Mouse (Mus musculus) forebrain, embryonic 16.5 days (tissue): ENCODE results near the gene Hnrnph1. TPM values are rescaled to one million over a fixed set of nuclear protein-coding genes. Genes with fewer than 3 reads are reported as not detected.

ENCODE experiments used
- ATAC-seq: fragments of 200-750 bp; cut with Nextera tagmentation; 2 replicates; pipeline ENCODE4 v1.8.0; 2017; ENCODE audit warnings: mild to moderate bottlenecking, moderate library complexity
- H3K27ac ChIP-seq: fragments of 300-500 bp; sonication (generic); 2 replicates; pipeline ENCODE4 v1.5.1; 2014; ENCODE audit warnings: low read length, control low read depth
- H3K27me3 ChIP-seq: fragments of 300-500 bp; sonication (generic); replicated peaks from 2 replicates; pipeline ENCODE4 v1.6.1; 2014; ENCODE audit warnings: low read length; ENCODE audit not compliant: control insufficient read depth, insufficient read depth
- H3K36me3 ChIP-seq: fragments of 300-500 bp; sonication (generic); 2 replicates; pipeline ENCODE4 v1.6.1; 2014; ENCODE audit not compliant: control insufficient read depth, insufficient read depth
- H3K4me1 ChIP-seq: fragments of 300-500 bp; sonication (generic); replicated peaks from 2 replicates; pipeline ENCODE4 v1.6.1; 2014; ENCODE audit warnings: low read length; ENCODE audit not compliant: control insufficient read depth, insufficient read depth
- H3K4me2 ChIP-seq: fragments of 300-500 bp; sonication (generic); 2 replicates; pipeline ENCODE4 v1.6.1; 2014; ENCODE audit warnings: mild to moderate bottlenecking, low read length, control low read depth
- H3K4me3 ChIP-seq: fragments of 300-500 bp; sonication (generic); replicated peaks from 2 replicates; pipeline ENCODE4 v1.5.1; 2014; ENCODE audit warnings: mild to moderate bottlenecking, low read length, control low read depth
- H3K9ac ChIP-seq: fragments of 300-500 bp; sonication (generic); replicated peaks from 2 replicates; pipeline ENCODE4 v1.6.1; 2014; ENCODE audit warnings: low read depth, low read length, control low read depth
- H3K9me3 ChIP-seq: fragments of 300-500 bp; sonication (generic); 2 replicates; pipeline ENCODE4 v1.6.1; 2016; ENCODE audit warnings: low read length; ENCODE audit not compliant: control insufficient read depth
- WGBS: fragments of 180-500 bp; shearing (Covaris S2); extraction: QIAGEN DNeasy Blood & Tissue Kit; methylation state at CpG from one replicate; pipeline ENCODE4 v1.1.7; 2014; 5-methylcytosine and 5-hydroxymethylcytosine counted together
- polyA plus RNA-seq: library from polyadenylated mRNA; unstranded; fragments of >200 nt; fragmentation: Nextera tagmentation; extraction: Ambion mirVana; gene quantifications from 2 replicates; pipeline ENCODE4 v1.2.1, GENCODE M21; 2015

Gene Hnrnph1
- polyA plus RNA-seq, 1 experiment from 2014 or later: 660 TPM

DNA sequence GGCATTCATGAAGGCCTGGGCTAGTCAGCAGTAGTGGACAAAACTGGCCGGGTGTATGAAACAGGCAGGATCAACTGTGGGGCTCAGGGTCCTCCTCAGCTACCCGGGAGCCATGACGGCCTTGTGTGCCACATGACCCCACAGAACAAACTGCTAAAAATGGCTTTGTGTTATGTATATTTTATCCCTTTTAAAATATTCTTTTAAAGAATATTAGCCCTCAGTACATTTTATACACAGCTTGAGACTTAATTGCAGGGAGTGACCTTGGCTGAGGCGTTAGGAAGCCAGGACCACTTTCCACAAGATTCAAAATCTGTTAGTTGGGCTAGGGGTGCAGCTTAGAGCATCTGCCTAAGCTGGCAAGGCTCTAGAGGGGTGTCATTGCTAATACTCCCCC, 5.8 kb upstream of the Hnrnph1 start:
- Histone ChIP-seq H3K27ac (peak overlapping the region; percentile 84), H3K9ac (peak overlapping the region; percentile 72), H3K4me2 (peak overlapping the region; percentile 68), H3K36me3 (no peaks in the 10 kb centered on the region), H3K4me1 (peaks cover 13% of the 10 kb centered on the region), H3K27me3 (no peaks in the 10 kb centered on the region), H3K4me3 (peak overlapping the region; percentile 43), H3K9me3 (no peaks in the 10 kb centered on the region)
- 40% methylated on average over 4 of the region's 4 CpGs for WGBS
- peak; percentile 47; the same call in 1 of the 2 replicates for ATAC-seq

DNA sequence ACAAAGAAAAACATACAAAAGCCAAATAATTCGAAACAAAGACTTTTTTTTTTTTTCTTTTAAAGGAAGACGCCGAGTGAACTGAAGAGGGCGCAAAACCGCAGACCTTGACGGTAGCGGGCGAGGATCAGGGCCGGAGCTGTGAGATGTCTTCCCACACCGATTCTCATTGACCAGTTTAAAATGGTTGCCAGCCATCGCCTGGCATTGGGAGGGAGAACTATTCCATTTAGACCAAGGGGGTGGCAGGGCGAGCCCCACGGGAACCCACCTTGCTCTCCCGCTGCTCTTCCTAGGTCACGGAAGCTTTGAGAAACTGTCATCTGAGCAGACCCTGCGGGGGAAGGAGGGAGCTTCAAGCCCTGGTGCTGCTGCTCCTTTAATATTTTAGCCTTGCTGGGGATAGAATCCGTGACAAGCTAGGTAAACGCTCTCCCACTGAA, 5.4 kb upstream of the Hnrnph1 start:
- no peaks in the 10 kb centered on the region for H3K9me3 ChIP-seq
- H3K4me3 ChIP-seq: peak overlapping the region; percentile 43
- H3K27me3 ChIP-seq: no peaks in the 10 kb centered on the region
- under 1% methylated on average over 18 of the region's 18 CpGs for WGBS
- peak overlapping the region; percentile 84 for H3K27ac ChIP-seq
- H3K9ac ChIP-seq: peak overlapping the region; percentile 72
- peak overlapping the region; percentile 68 for H3K4me2 ChIP-seq
- peaks cover 17% of the 10 kb centered on the region for H3K4me1 ChIP-seq
- peak; percentile 49 for ATAC-seq
- no peaks in the 10 kb centered on the region for H3K36me3 ChIP-seq

DNA sequence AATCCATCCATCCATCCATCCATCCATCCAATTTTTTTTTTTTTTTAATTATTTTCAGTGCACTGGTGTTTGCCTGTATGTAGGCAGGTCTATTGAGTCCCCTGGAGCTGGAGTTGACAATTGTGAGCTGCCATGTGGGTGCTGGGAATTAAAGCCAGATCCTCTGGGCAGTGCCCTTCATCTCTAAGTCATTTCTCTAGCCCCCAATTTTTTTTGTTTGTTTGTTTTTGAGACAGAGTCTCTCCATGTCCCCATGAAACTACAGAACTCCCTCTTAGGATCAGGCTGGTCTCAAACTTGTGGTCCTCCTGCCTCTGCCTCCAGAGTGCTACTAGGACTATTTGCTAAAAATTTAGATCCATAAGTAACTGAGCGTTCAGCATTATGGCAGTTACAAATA, 4.9 kb upstream of the Hnrnph1 start:
- no peak for ATAC-seq
- Histone ChIP-seq H3K4me1 (peaks cover 19% of the 10 kb centered on the region), H3K27me3 (no peaks in the 10 kb centered on the region), H3K36me3 (no peaks in the 10 kb centered on the region), H3K4me2 (no peak overlapping the region; the same call in 1 of the 2 replicates), H3K4me3 (peak overlapping the region; percentile 43; the same call in 1 of the 2 replicates), H3K9ac (peak overlapping the region; percentile 72), H3K27ac (peak overlapping the region; percentile 84), H3K9me3 (no peaks in the 10 kb centered on the region)
- 100% methylated on average over 1 of the region's 1 CpGs for WGBS

DNA sequence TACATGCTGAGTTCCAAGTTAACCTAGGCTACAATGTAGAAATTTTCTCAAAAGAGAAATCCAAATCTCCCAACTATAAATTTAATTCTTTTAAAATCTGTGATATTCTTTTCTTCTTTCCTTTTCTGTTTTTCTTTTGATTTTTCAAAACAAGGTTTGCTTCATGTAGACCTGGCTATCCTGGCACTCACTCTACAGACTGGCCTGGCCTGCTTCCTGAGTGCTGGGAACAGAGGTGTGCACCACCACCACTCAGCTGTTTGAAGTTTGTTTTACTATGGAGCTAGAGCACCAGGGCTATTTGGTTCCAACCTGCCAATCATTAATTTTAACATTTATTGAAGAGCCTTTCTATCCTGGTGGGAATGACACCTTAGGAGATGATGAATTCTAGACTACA, 3.7 kb upstream of the Hnrnph1 start:
- H3K36me3 ChIP-seq: no peaks in the 10 kb centered on the region
- peaks cover 19% of the 10 kb centered on the region for H3K4me1 ChIP-seq
- no peak overlapping the region for H3K27ac ChIP-seq
- H3K9ac ChIP-seq: no peak overlapping the region
- H3K4me3 ChIP-seq: no peak overlapping the region
- H3K27me3 ChIP-seq: no peaks in the 10 kb centered on the region
- H3K4me2 ChIP-seq: no peak overlapping the region
- no peak for ATAC-seq
- H3K9me3 ChIP-seq: no peaks in the 10 kb centered on the region

DNA sequence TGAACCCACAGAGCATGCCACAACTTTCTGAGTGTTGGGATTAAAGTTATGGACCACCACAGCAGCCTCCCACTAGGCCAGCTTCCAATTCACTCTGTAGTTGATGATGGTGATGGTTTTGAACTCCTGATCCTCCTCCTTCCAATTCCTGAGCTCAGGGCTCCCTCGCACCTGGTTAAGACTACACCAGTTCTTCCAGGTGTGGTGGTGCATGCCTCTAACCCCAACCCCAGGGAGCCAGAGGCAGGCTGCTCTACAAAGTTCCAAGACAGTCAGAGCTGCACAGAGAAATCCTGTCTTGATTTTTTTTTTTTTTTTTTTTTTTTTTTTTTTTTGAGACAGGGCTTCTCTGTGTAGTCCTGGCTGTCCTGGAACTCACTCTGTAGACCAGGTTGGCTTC, 3.2 kb upstream of the Hnrnph1 start:
- peaks cover 19% of the 10 kb centered on the region for H3K4me1 ChIP-seq
- H3K4me3 ChIP-seq: no peak overlapping the region
- no peaks in the 10 kb centered on the region for H3K36me3 ChIP-seq
- no peak overlapping the region for H3K4me2 ChIP-seq
- no peaks in the 10 kb centered on the region for H3K27me3 ChIP-seq
- H3K9ac ChIP-seq: no peak overlapping the region
- 100% methylated on average over 1 of the region's 1 CpGs for WGBS
- no peak for ATAC-seq
- H3K9me3 ChIP-seq: no peaks in the 10 kb centered on the region
- no peak overlapping the region for H3K27ac ChIP-seq

DNA sequence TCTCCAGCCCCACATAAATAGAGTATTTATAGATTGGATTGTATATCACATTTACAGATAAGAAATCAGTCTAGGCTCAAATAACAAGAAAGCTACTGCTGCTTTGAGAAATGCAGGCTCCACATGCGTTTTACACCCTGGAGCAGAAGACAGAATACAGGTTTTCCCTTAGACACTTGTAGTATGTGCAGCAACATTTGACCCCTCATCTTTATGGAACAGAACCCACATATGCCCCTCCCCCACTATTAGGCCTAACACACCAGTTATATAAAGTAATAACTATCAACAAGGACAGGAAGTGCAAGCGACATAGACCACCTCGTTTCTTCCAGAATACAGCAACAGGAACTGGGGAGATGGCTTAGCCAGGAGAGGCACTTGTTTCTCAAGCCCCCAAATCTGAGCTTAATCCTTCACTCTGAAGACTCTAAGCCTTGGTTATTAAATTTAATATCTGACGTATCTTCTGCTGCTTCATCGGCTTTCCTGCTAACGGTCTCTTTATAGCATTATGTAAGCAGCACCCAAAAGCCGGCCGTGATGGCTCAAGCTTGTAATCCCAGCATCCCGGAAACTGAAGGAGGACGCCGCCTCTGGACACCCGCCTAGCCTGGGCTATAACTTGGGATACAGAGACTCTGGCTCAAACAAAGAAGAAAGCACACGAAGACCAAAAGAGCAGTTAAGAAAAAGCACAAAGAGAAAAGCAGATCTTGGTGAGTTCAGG, 2.3 kb upstream of the Hnrnph1 start:
- H3K4me2 ChIP-seq: no peak overlapping the region
- peaks cover 24% of the 10 kb centered on the region for H3K4me1 ChIP-seq
- ATAC-seq: no peak
- H3K9me3 ChIP-seq: no peaks in the 10 kb centered on the region
- H3K27ac ChIP-seq: no peak overlapping the region
- no peak overlapping the region for H3K9ac ChIP-seq
- no peak overlapping the region for H3K4me3 ChIP-seq
- 86% methylated on average over 13 of the region's 13 CpGs for WGBS
- H3K27me3 ChIP-seq: no peaks in the 10 kb centered on the region
- H3K36me3 ChIP-seq: peaks cover 2% of the 10 kb centered on the region; the same call in 1 of the 2 replicates

DNA sequence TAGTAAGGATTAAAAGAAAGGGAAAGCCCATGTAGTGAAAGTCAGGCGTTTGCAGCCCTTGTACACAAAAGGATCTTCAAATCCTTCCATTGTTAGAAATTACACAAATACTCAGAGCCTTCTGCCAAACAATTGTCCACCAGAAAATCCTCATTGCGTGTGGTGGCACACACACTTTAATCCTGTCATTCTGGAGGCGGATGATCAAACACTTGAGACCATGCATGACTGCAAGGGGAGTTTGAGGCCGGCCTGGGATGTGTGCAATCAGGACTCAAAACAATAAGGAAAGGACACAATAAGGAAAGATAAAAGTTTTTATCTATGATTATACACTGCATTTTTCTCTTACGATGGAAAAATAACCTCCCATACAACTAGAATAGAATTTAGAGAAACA, 1.4 kb upstream of the Hnrnph1 start:
- Histone ChIP-seq H3K27ac (no peak overlapping the region), H3K4me1 (peaks cover 28% of the 10 kb centered on the region), H3K4me3 (no peak overlapping the region), H3K9me3 (no peaks in the 10 kb centered on the region), H3K27me3 (no peaks in the 10 kb centered on the region), H3K9ac (no peak overlapping the region), H3K4me2 (no peak overlapping the region), H3K36me3 (peaks cover 6% of the 10 kb centered on the region; the same call in 1 of the 2 replicates)
- 47% methylated on average over 5 of the region's 5 CpGs for WGBS
- no peak for ATAC-seq

DNA sequence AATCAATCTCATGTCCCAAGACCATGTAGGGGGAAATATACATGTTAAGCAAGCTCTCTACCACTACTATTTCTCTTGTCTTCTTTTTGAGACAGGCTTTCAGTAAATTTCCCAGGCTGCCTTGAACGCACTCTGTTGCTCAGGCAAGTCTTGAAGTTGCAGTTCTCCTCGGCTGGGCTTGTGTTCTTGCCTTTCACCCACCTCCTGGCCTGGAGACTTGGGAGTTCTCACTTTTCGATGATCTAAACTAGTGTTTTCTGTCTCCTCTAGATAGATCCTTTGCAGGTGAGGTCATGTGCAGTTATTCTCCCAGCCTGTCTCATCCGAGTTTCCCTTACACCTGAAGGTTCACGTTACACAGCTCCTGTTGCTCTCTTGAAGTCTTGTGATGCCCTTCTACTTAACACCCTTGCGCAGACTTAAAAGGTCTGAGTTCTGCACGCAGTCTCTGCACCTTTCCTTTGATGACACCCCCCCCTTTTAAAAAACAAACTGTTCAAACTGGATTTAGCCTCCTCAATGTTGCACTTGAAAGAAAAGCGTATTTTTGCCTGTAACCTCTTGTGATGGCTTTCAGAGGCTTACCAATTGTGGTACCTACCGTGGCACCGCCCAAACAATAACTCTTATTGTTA, 517 bp upstream of the Hnrnph1 start:
- WGBS: 21% methylated on average over 10 of the region's 10 CpGs
- Histone ChIP-seq H3K27ac (peak overlapping the region; percentile 100), H3K4me1 (peaks cover 23% of the 10 kb centered on the region), H3K9ac (peak overlapping the region; percentile 93), H3K27me3 (no peaks in the 10 kb centered on the region), H3K9me3 (no peaks in the 10 kb centered on the region), H3K36me3 (peaks cover 6% of the 10 kb centered on the region; the same call in 1 of the 2 replicates), H3K4me2 (peak overlapping the region; percentile 73), H3K4me3 (peak overlapping the region; percentile 97)
- no peak for ATAC-seq

DNA sequence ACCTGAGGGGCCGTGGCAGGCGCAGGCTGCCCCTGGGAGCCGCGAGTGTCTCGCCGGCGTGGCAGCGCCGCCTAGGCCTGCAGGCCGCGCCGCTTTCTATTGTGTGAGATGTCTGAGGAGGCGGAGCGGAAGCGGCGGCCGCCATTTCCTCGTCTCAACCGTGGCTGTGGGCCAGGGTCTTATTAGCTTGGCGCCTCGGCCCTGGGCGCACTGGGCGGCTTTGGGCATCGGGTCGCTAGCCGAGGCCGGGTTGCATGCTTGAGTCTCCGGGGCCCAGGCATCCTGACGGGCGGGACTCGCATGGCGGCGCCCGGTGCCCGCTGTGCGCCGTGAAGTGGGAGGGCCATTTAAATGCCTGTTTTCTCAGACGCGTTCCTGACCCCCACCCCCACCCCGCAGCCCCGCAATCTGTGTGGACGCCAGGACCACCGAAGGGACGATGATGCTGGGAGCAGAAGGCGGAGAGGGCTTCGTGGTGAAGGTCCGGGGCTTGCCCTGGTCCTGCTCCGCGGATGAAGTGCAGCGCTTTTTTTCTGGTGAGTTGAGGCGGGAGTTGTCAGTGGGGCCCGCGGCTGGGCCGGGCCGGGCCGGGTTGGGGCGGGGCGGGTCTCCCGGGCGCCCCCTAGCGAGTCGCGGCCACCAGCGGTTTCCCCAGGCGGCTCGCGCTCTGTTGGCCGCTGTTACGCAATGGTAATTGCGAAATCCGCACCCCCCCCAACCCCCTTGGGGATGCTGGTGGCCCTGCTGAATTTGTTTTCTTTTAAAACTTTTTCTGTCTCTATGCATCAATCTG, 1.3 kb downstream of the Hnrnph1 start:
- peak overlapping the region; percentile 100 for H3K27ac ChIP-seq
- under 1% methylated on average over 71 of the region's 71 CpGs for WGBS
- H3K9me3 ChIP-seq: no peaks in the 10 kb centered on the region
- peak overlapping the region; percentile 97 for H3K4me3 ChIP-seq
- peak overlapping the region; percentile 100 for H3K9ac ChIP-seq
- peaks cover 23% of the 10 kb centered on the region for H3K4me1 ChIP-seq
- peak; percentile 80 for ATAC-seq
- peak overlapping the region; percentile 96 for H3K4me2 ChIP-seq
- no peaks in the 10 kb centered on the region for H3K27me3 ChIP-seq
- peaks cover 16% of the 10 kb centered on the region for H3K36me3 ChIP-seq
